Mouse (Mus musculus) liver, embryonic 12.5 days (tissue): ENCODE results near the gene Sox6. TPM values are rescaled to one million over a fixed set of nuclear protein-coding genes. Genes with fewer than 3 reads are reported as not detected.

Source experiments
- ATAC-seq: fragments of 200-750 bp; cut with Nextera tagmentation; 2 replicates; pipeline ENCODE4 v1.8.0; 2017; ENCODE audit warnings: moderate number of reproducible peaks, mild to moderate bottlenecking, moderate library complexity
- H3K27ac ChIP-seq: fragments of 300-500 bp; sonication (generic); 2 replicates; pipeline ENCODE4 v1.5.1; 2016; ENCODE audit warnings: mild to moderate bottlenecking
- H3K27me3 ChIP-seq: fragments of 300-500 bp; sonication (generic); replicated peaks from 2 replicates; pipeline ENCODE4 v1.6.1; 2016; ENCODE audit warnings: mild to moderate bottlenecking, moderate library complexity
- H3K36me3 ChIP-seq: fragments of 300-500 bp; sonication (generic); 2 replicates; pipeline ENCODE4 v1.6.1; 2016; ENCODE audit warnings: mild to moderate bottlenecking, moderate library complexity
- H3K4me1 ChIP-seq: fragments of 300-500 bp; sonication (generic); 2 replicates; pipeline ENCODE4 v1.6.1; 2016
- H3K4me2 ChIP-seq: fragments of 300-500 bp; sonication (generic); 2 replicates; pipeline ENCODE4 v1.6.1; 2016; ENCODE audit warnings: mild to moderate bottlenecking, moderate library complexity
- H3K4me3 ChIP-seq: fragments of 300-500 bp; sonication (generic); 2 replicates; pipeline ENCODE4 v1.5.1; 2016; ENCODE audit warnings: mild to moderate bottlenecking, moderate library complexity
- H3K9ac ChIP-seq: fragments of 300-500 bp; sonication (generic); 2 replicates; pipeline ENCODE4 v1.6.1; 2016; ENCODE audit warnings: mild to moderate bottlenecking, moderate library complexity
- H3K9me3 ChIP-seq: fragments of 300-500 bp; sonication (generic); replicated peaks from 2 replicates; pipeline ENCODE4 v1.6.1; 2016; ENCODE audit warnings: mild to moderate bottlenecking, moderate library complexity
- WGBS: fragments of 180-500 bp; shearing (Covaris S2); methylation state at CpG from one replicate; pipeline ENCODE4 v1.1.7; 2016; ENCODE audit not compliant: insufficient replicate concordance; 5-methylcytosine and 5-hydroxymethylcytosine counted together
- polyA plus RNA-seq: library from polyadenylated mRNA; unstranded; fragments of >200 nt; fragmentation: Nextera tagmentation; extraction: Ambion mirVana; gene quantifications from 2 replicates; pipeline ENCODE4 v1.2.1, GENCODE M21; 2016

Gene Sox6
- polyA plus RNA-seq, 1 experiment from 2014 or later: 61.1 TPM

- no peak overlapping the region for H3K4me3 ChIP-seq
- WGBS: 55% methylated on average over 5 of the region's 5 CpGs
- H3K4me2 ChIP-seq: peak overlapping the region; percentile 36
- peaks cover 30% of the 10 kb centered on the region for H3K4me1 ChIP-seq
- ATAC-seq: peak; percentile 92
- no peaks in the 10 kb centered on the region for H3K9me3 ChIP-seq
- no peaks in the 10 kb centered on the region for H3K36me3 ChIP-seq
- H3K27ac ChIP-seq: peak overlapping the region; percentile 70
- H3K9ac ChIP-seq: peak overlapping the region; percentile 53; the same call in 1 of the 2 replicates
- no peaks in the 10 kb centered on the region for H3K27me3 ChIP-seq
These were observed 58.6 kb downstream of the Sox6 start for GRCm38 (mm10) chr7:115979813-115980512.

GRCm38 (mm10) chr7:115974518-115974917, 64.1 kb downstream of the Sox6 start:
- H3K9ac ChIP-seq: no peak overlapping the region
- H3K4me1 ChIP-seq: peaks cover 23% of the 10 kb centered on the region
- no peak overlapping the region for H3K4me2 ChIP-seq
- ATAC-seq: peak; percentile 84
- H3K36me3 ChIP-seq: no peaks in the 10 kb centered on the region
- 59% methylated on average over 2 of the region's 2 CpGs for WGBS
- H3K27me3 ChIP-seq: 0 out of 2 replicates have a peak, but pooled peaks cover 3% of the 10 kb centered on the region
- H3K4me3 ChIP-seq: no peak overlapping the region
- no peak overlapping the region for H3K27ac ChIP-seq
- no peaks in the 10 kb centered on the region for H3K9me3 ChIP-seq

GRCm38 (mm10) chr7:115967186-115967585, 71.4 kb downstream of the Sox6 start:
- 73% methylated on average over 4 of the region's 4 CpGs for WGBS
- no peak overlapping the region for H3K4me2 ChIP-seq
- no peak overlapping the region for H3K4me3 ChIP-seq
- no peaks in the 10 kb centered on the region for H3K9me3 ChIP-seq
- H3K9ac ChIP-seq: no peak overlapping the region
- no peak overlapping the region for H3K27ac ChIP-seq
- H3K36me3 ChIP-seq: no peaks in the 10 kb centered on the region
- H3K4me1 ChIP-seq: no peaks in the 10 kb centered on the region
- 0 out of 2 replicates have a peak, but pooled peaks cover 5% of the 10 kb centered on the region for H3K27me3 ChIP-seq
- ATAC-seq: no peak

- Histone ChIP-seq H3K9me3 (no peaks in the 10 kb centered on the region), H3K4me2 (no peak overlapping the region), H3K4me1 (no peaks in the 10 kb centered on the region), H3K27ac (no peak overlapping the region), H3K9ac (no peak overlapping the region), H3K36me3 (no peaks in the 10 kb centered on the region), H3K27me3 (0 out of 2 replicates have a peak, but pooled peaks cover 5% of the 10 kb centered on the region), H3K4me3 (no peak overlapping the region)
- 48% methylated on average over 4 of the region's 4 CpGs for WGBS
- ATAC-seq: no peak
These were observed 72.4 kb downstream of the Sox6 start for GRCm38 (mm10) chr7:115966181-115966580.

GRCm38 (mm10) chr7:115953046-115953445, 85.5 kb downstream of the Sox6 start:
- ATAC-seq: no peak
- Histone ChIP-seq H3K27ac (peak overlapping the region; percentile 87), H3K9me3 (no peaks in the 10 kb centered on the region), H3K4me3 (no peak overlapping the region), H3K4me2 (no peak overlapping the region), H3K4me1 (peaks cover 37% of the 10 kb centered on the region), H3K36me3 (no peaks in the 10 kb centered on the region), H3K27me3 (0 out of 2 replicates have a peak, but pooled peaks cover 3% of the 10 kb centered on the region), H3K9ac (no peak overlapping the region)
- 72% methylated on average over 3 of the region's 3 CpGs for WGBS

- Histone ChIP-seq H3K27me3 (no peaks in the 10 kb centered on the region), H3K9ac (peak overlapping the region; percentile 48), H3K4me3 (no peak overlapping the region), H3K27ac (peak overlapping the region; percentile 87), H3K36me3 (no peaks in the 10 kb centered on the region), H3K9me3 (no peaks in the 10 kb centered on the region), H3K4me1 (peaks cover 37% of the 10 kb centered on the region), H3K4me2 (peak overlapping the region; percentile 28; the same call in 1 of the 2 replicates)
- WGBS: 9% methylated on average over 3 of the region's 3 CpGs
- ATAC-seq: peak; percentile 87
These were observed 86.4 kb downstream of the Sox6 start for GRCm38 (mm10) chr7:115952235-115952634.

GRCm38 (mm10) chr7:115951689-115952088, 86.9 kb downstream of the Sox6 start:
- 39% methylated on average over 4 of the region's 4 CpGs for WGBS
- peak overlapping the region; percentile 31; the same call in 1 of the 2 replicates for H3K9ac ChIP-seq
- H3K27me3 ChIP-seq: no peaks in the 10 kb centered on the region
- H3K4me2 ChIP-seq: peak overlapping the region; percentile 36
- peak overlapping the region; percentile 83 for H3K27ac ChIP-seq
- H3K4me3 ChIP-seq: no peak overlapping the region
- peaks cover 37% of the 10 kb centered on the region for H3K4me1 ChIP-seq
- H3K9me3 ChIP-seq: no peaks in the 10 kb centered on the region
- peak; percentile 94 for ATAC-seq
- H3K36me3 ChIP-seq: no peaks in the 10 kb centered on the region

GRCm38 (mm10) chr7:115947916-115948315, 90.7 kb downstream of the Sox6 start:
- H3K4me2 ChIP-seq: no peak overlapping the region
- no peaks in the 10 kb centered on the region for H3K9me3 ChIP-seq
- no peaks in the 10 kb centered on the region for H3K27me3 ChIP-seq
- H3K4me1 ChIP-seq: peaks cover 24% of the 10 kb centered on the region
- H3K9ac ChIP-seq: no peak overlapping the region
- H3K36me3 ChIP-seq: no peaks in the 10 kb centered on the region
- H3K27ac ChIP-seq: no peak overlapping the region
- ATAC-seq: no peak
- 83% methylated on average over 2 of the region's 2 CpGs for WGBS
- no peak overlapping the region for H3K4me3 ChIP-seq

- no peaks in the 10 kb centered on the region for H3K36me3 ChIP-seq
- no peaks in the 10 kb centered on the region for H3K9me3 ChIP-seq
- no peak overlapping the region for H3K4me2 ChIP-seq
- H3K4me1 ChIP-seq: peaks cover 22% of the 10 kb centered on the region
- WGBS: 91% methylated on average over 12 of the region's 12 CpGs
- no peaks in the 10 kb centered on the region for H3K27me3 ChIP-seq
- H3K4me3 ChIP-seq: no peak overlapping the region
- H3K27ac ChIP-seq: no peak overlapping the region
- ATAC-seq: no peak
- H3K9ac ChIP-seq: no peak overlapping the region
These were observed 92.0 kb downstream of the Sox6 start for GRCm38 (mm10) chr7:115946559-115946958.

- H3K36me3 ChIP-seq: no peaks in the 10 kb centered on the region
- H3K4me1 ChIP-seq: peaks cover 22% of the 10 kb centered on the region
- ATAC-seq: no peak
- no peak overlapping the region for H3K4me3 ChIP-seq
- H3K27me3 ChIP-seq: no peaks in the 10 kb centered on the region
- no peak overlapping the region for H3K9ac ChIP-seq
- no peak overlapping the region for H3K27ac ChIP-seq
- WGBS: 68% methylated on average over 4 of the region's 4 CpGs
- no peaks in the 10 kb centered on the region for H3K9me3 ChIP-seq
- H3K4me2 ChIP-seq: no peak overlapping the region
These were observed 93.1 kb downstream of the Sox6 start for GRCm38 (mm10) chr7:115945516-115945915.

GRCm38 (mm10) chr7:115944250-115944649, 94.3 kb downstream of the Sox6 start:
- no peak for ATAC-seq
- no peaks in the 10 kb centered on the region for H3K36me3 ChIP-seq
- no peak overlapping the region for H3K4me2 ChIP-seq
- H3K27ac ChIP-seq: no peak overlapping the region
- 79% methylated on average over 5 of the region's 5 CpGs for WGBS
- H3K4me3 ChIP-seq: no peak overlapping the region
- H3K9me3 ChIP-seq: no peaks in the 10 kb centered on the region
- H3K27me3 ChIP-seq: no peaks in the 10 kb centered on the region
- H3K4me1 ChIP-seq: peaks cover 31% of the 10 kb centered on the region
- no peak overlapping the region for H3K9ac ChIP-seq

GRCm38 (mm10) chr7:115941766-115942165, 96.8 kb downstream of the Sox6 start:
- H3K27me3 ChIP-seq: no peaks in the 10 kb centered on the region
- WGBS: 18% methylated on average over 6 of the region's 6 CpGs
- H3K36me3 ChIP-seq: no peaks in the 10 kb centered on the region
- H3K4me2 ChIP-seq: peak overlapping the region; percentile 58
- peaks cover 33% of the 10 kb centered on the region for H3K4me1 ChIP-seq
- peak overlapping the region; percentile 88 for H3K27ac ChIP-seq
- ATAC-seq: peak; percentile 100
- no peaks in the 10 kb centered on the region for H3K9me3 ChIP-seq
- no peak overlapping the region for H3K4me3 ChIP-seq
- H3K9ac ChIP-seq: peak overlapping the region; percentile 54
